Mouse (Mus musculus) midbrain, embryonic 14.5 days (tissue): ENCODE data around the gene Zfc3h1. TPM values are rescaled to one million over a fixed set of nuclear protein-coding genes. Genes with fewer than 3 reads are reported as not detected.
A peak's percentile ranks its signal among the peaks of the same experiment; 100 is the strongest.

Experiments
- ATAC-seq: fragments of 200-750 bp; cut with Nextera tagmentation; 2 replicates; pipeline ENCODE4 v1.8.0; 2017; ENCODE audit warnings: moderate number of reproducible peaks, moderate library complexity; ENCODE audit not compliant: low FRiP score, low TSS enrichment
- DNase-seq: peaks from one replicate; pipeline ENCODE4 v3.0.0-alpha.2; 2015
- H3K27ac ChIP-seq: fragments of 300-500 bp; sonication (generic); replicated peaks from 2 replicates; pipeline ENCODE4 v1.5.1; 2014; ENCODE audit warnings: mild to moderate bottlenecking, low read depth, low read length, moderate library complexity
- H3K27me3 ChIP-seq: fragments of 300-500 bp; sonication (generic); 2 replicates; pipeline ENCODE4 v1.6.1; 2014; ENCODE audit warnings: low read length, control low read depth, mixed read lengths; ENCODE audit not compliant: control insufficient read depth, insufficient read depth
- H3K36me3 ChIP-seq: fragments of 300-500 bp; sonication (generic); 2 replicates; pipeline ENCODE4 v1.6.1; 2014; ENCODE audit warnings: low read length, control low read depth; ENCODE audit not compliant: control insufficient read depth, insufficient read depth
- H3K4me1 ChIP-seq: fragments of 300-500 bp; sonication (generic); 2 replicates; pipeline ENCODE4 v1.6.1; 2014; ENCODE audit warnings: mild to moderate bottlenecking, antibody characterized with exemption, low read length, control low read depth; ENCODE audit not compliant: control insufficient read depth, insufficient read depth
- H3K4me2 ChIP-seq: fragments of 300-500 bp; sonication (generic); 2 replicates; pipeline ENCODE4 v1.6.1; 2014; ENCODE audit warnings: mild to moderate bottlenecking, low read length, moderate library complexity
- H3K4me3 ChIP-seq: fragments of 300-500 bp; sonication (generic); replicated peaks from 2 replicates; pipeline ENCODE4 v1.5.1; 2014; ENCODE audit warnings: low read depth, low read length
- H3K9ac ChIP-seq: fragments of 300-500 bp; sonication (generic); replicated peaks from 2 replicates; pipeline ENCODE4 v1.6.1; 2014; ENCODE audit warnings: mild to moderate bottlenecking, low read length, moderate library complexity
- H3K9me3 ChIP-seq: fragments of 300-500 bp; sonication (generic); 2 replicates; pipeline ENCODE4 v1.6.1; 2016; ENCODE audit warnings: low read length, control low read depth, mixed read lengths; ENCODE audit not compliant: control insufficient read depth
- WGBS: fragments of 180-500 bp; shearing (Covaris S2); extraction: QIAGEN DNeasy Blood & Tissue Kit; methylation state at CpG from one replicate; pipeline ENCODE4 v1.1.7; 2014; 5-methylcytosine and 5-hydroxymethylcytosine counted together
- polyA plus RNA-seq: library from polyadenylated mRNA; unstranded; fragments of >200 nt; fragmentation: Nextera tagmentation; extraction: Ambion mirVana; gene quantifications from 2 replicates; pipeline ENCODE4 v1.2.1, GENCODE M21; 2014

Zfc3h1 gene
- polyA plus RNA-seq, 1 experiment from 2014 or later, result 25.4 TPM

DNA sequence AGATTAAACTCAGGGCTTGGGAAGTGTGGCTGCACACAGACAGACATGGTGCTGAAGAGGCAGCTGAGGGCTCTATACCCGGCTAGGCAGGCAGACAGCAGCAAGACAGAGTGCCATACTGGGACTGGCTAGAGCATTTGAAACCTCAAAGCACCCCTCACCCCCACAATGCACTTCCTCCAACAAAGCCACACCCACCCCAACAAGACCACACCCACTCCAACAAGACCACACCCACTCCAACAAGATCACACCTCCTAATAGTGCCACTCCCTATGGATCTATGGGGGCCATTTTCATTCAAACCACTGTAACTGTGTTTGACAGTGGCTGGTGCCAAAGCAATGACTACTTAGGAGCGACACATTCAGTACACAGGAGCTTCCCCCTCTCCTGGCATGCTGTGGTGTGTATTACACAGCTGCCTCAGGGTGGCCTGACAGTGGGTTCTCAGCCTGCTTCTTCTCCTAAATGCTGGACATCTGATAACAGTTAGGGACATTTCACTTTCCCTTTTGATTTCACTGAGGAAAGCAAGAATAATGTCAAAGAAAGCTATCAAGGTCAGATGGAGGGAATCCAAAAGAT is 33.9 kb upstream of the Zfc3h1 start:
- H3K27ac ChIP-seq, result no peak overlapping the region

DNA sequence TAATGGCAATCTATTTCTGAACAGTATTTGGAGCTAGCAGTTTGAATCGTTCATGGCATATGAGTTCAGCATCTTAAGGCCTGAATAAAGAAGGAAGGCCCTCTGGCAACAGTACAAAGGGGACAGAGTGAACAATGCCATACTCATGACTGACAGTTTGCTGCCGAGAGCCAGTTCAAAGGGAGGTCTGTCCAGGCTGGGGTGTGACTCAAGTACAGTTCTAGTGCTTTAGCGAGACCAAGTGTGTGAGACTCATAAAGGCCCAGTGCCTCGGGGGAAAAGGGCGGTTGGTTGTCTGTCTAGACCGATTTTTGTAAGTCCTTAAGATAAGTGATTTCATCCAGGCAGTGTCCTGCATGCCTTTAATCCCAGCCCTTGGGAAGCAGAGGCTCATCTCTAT is 30.2 kb upstream of the Zfc3h1 start:
- no peaks in the 10 kb centered on the region for H3K27me3 ChIP-seq
- no peak overlapping the region for H3K4me2 ChIP-seq
- H3K36me3 ChIP-seq, result peaks cover 16% of the 10 kb centered on the region
- no peak overlapping the region for H3K9ac ChIP-seq
- WGBS, result 53% methylated on average over 6 of the region's 6 CpGs
- H3K27ac ChIP-seq, result no peak overlapping the region
- H3K9me3 ChIP-seq, result no peaks in the 10 kb centered on the region
- ATAC-seq (no peak), DNase-seq (peak; percentile 10)
- no peak overlapping the region for H3K4me3 ChIP-seq
- no peaks in the 10 kb centered on the region for H3K4me1 ChIP-seq

More for the DNA sequence above, 33.9 kb upstream of the Zfc3h1 start:
- Histone ChIP-seq H3K36me3 (peaks cover 15% of the 10 kb centered on the region), H3K27me3 (no peaks in the 10 kb centered on the region), H3K4me3 (no peak overlapping the region), H3K4me1 (no peaks in the 10 kb centered on the region), H3K9me3 (no peaks in the 10 kb centered on the region), H3K4me2 (no peak overlapping the region), H3K9ac (no peak overlapping the region)
- ATAC-seq (no peak), DNase-seq (no peak)
- 85% methylated on average over 2 of the region's 2 CpGs for WGBS

DNA sequence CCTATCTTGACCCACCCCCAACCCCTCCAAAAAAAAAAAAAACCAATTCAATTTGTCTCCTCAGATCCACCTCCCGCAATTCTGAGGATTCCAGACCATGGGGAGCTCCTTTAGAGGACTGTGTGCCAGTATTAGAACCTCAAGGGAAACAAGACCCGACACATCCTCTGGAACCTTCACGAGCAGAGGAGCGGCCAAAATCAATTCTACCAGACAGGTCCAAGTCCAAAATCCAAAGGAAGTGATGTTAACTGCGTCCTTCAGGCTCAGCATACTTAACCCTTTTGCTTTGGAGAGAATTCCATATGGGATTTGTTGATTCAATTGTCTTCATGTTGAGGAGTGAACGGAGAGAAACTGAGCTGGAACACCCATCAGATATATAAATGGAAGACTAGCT is 29.7 kb upstream of the Zfc3h1 start:
- ATAC-seq, result no peak
- WGBS, result 90% methylated on average over 6 of the region's 6 CpGs
- no peak overlapping the region for H3K4me3 ChIP-seq

DNA sequence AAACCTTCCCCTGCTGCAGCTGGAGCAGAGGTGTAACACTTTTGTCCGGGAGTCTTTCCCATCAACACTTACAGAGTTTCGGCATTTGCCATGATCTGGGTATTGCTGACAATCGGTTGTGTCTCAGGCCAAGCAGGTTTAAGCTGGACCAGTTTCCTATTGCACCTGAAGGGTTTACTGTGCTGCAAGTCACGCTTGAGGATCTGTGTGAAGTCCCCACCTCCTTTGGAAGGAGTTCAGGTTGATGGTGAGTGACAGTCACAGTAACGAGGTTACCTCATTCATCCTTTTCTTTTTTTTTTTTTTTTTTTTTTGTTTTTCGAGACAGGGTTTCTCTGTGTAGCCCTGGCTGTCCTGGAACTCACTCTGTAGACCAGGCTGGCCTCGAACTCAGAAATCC is 28.7 kb upstream of the Zfc3h1 start:
- H3K9me3 ChIP-seq, result no peaks in the 10 kb centered on the region
- WGBS, result 94% methylated on average over 5 of the region's 7 CpGs
- peaks cover 9% of the 10 kb centered on the region for H3K4me1 ChIP-seq
- H3K27ac ChIP-seq, result no peak overlapping the region
- H3K9ac ChIP-seq, result no peak overlapping the region
- no peak overlapping the region for H3K4me2 ChIP-seq
- DNase-seq, result no peak
- H3K4me3 ChIP-seq, result no peak overlapping the region
- peaks cover 16% of the 10 kb centered on the region for H3K36me3 ChIP-seq
- ATAC-seq, result no peak
- H3K27me3 ChIP-seq, result no peaks in the 10 kb centered on the region

More for the DNA sequence above, 29.7 kb upstream of the Zfc3h1 start:
- Histone ChIP-seq H3K27ac (no peak overlapping the region), H3K36me3 (peaks cover 16% of the 10 kb centered on the region), H3K9me3 (no peaks in the 10 kb centered on the region), H3K27me3 (no peaks in the 10 kb centered on the region), H3K4me1 (no peaks in the 10 kb centered on the region), H3K9ac (no peak overlapping the region), H3K4me2 (no peak overlapping the region)
- no peak for DNase-seq

DNA sequence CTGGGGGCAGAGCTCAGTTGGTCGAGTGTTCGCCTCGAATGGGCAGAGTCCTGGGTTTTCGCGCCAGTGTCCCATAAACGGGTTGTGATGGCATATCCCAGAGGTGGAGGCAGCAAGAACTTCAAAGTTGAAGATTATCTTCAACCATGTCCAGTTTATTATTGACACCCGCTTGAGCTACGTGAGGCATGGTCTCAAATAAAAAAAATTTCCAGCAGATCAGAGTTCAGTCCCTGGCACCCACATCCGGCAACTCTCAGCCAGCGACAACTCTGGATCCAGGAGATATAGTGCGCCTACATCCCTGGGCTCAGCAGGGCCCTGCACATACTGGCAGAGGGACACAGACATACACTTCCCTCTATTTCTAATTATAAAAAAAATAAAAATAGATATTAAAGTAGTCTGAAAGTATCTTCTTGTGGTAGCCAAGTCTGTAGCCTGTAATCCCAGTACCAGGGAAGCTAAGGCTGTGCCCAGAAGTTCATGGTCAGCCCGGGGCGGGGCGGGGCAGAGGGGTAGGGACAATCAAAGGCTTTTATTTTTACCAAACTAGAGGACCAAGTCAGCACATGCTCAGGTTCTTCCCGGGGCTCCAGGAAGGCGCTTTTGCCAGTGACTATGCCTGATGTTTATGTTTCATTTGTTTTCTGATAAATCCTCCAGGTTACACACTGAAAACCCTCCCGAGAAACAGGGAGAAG is 26.4 kb upstream of the Zfc3h1 start:
- no peak overlapping the region for H3K4me3 ChIP-seq
- H3K36me3 ChIP-seq, result peaks cover 16% of the 10 kb centered on the region
- no peaks in the 10 kb centered on the region for H3K27me3 ChIP-seq
- whole genome bisulfite sequencing, result 96% methylated on average over 17 of the region's 17 CpGs
- H3K9ac ChIP-seq, result no peak overlapping the region
- H3K9me3 ChIP-seq, result no peaks in the 10 kb centered on the region
- DNase-seq (no peak), ATAC-seq (no peak)
- H3K4me1 ChIP-seq, result peaks cover 20% of the 10 kb centered on the region
- H3K4me2 ChIP-seq, result no peak overlapping the region
- no peak overlapping the region for H3K27ac ChIP-seq

DNA sequence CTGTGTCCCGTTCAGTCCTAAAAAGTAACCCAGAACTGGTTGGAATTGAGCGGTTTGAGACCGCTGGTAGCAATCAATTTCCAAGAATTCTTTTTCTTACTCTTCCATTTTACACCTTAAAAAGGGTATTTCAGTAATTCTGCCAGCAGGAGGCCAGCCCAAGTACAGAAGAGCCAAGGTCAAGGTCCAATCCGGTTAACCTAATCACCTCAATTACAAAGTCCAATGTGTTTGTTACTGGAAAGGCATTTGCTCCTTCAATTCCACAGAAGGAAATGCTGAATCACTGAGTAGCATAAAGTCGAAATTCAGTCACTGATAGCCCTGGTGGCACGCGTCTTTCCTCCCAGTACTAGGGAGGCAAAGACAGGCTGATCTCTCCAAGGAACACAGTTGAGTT is 25.7 kb upstream of the Zfc3h1 start:
- WGBS, result 90% methylated on average over 7 of the region's 7 CpGs

DNA sequence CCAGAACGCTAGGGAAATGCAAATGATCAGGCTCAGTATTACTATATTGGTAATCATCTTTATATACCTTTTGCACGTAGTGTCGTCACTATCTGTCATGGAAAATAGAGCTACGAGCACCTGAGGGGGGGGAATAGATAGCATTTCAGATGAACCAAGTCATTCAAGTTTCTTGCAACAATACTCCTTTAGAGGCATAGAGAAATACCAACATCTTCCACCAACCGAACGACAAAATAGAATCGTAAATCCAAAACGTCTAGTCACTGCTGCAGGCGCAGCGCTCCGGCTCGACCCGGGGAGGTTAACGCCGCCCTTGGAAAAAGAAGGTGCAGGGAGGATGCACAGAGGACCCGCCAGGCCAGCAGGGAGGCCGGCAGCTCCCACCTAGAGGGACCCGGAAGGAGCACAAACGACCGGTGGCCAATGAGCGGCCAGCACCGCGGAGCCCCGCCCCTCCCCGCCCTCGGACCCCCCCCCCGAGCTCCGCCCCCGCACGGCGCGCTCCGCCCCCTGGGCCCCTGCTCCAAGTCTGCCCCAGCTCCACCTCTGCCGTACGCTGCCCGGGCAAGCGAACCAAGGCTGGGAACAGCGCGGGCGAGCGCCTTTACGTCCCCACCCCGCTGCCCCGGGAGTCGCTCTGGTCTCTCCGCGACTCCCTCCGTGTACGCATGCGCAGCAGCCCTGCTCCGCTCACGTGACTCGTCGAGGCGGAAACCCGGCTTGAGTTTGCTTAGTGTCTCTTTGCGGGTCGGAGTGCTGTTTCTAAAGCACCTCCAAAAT is 22.7 kb upstream of the Zfc3h1 start, which contains the start of gene Tmem19:
Gene Tmem19 (minus strand): TSS at position 662 of the 783 bp plus-strand sequence.
- peaks cover 4% of the 10 kb centered on the region for H3K36me3 ChIP-seq
- peak within 1 kb of the TSS; percentile 60 for H3K9ac ChIP-seq
- H3K27me3 ChIP-seq, result no peaks in the 10 kb centered on the region
- peak within 1 kb of the TSS; percentile 95 for H3K27ac ChIP-seq
- H3K9me3 ChIP-seq, result no peaks in the 10 kb centered on the region
- peak; percentile 99 for DNase-seq
- H3K4me1 ChIP-seq, result peaks cover 20% of the 10 kb centered on the region
- peak; percentile 99 for ATAC-seq
- WGBS, result under 1% methylated on average over 44 of the region's 58 CpGs
- H3K4me2 ChIP-seq, result peak within 1 kb of the TSS; percentile 63
- peak within 1 kb of the TSS; percentile 63 for H3K4me3 ChIP-seq

More for the DNA sequence above, 25.7 kb upstream of the Zfc3h1 start:
- H3K27ac ChIP-seq, result no peak overlapping the region
- H3K27me3 ChIP-seq, result no peaks in the 10 kb centered on the region
- peaks cover 20% of the 10 kb centered on the region for H3K4me1 ChIP-seq
- no peak overlapping the region for H3K4me2 ChIP-seq
- H3K9me3 ChIP-seq, result no peaks in the 10 kb centered on the region
- no peak for ATAC-seq
- no peak for DNase-seq
- no peak overlapping the region for H3K9ac ChIP-seq
- peaks cover 16% of the 10 kb centered on the region for H3K36me3 ChIP-seq
- no peak overlapping the region for H3K4me3 ChIP-seq

DNA sequence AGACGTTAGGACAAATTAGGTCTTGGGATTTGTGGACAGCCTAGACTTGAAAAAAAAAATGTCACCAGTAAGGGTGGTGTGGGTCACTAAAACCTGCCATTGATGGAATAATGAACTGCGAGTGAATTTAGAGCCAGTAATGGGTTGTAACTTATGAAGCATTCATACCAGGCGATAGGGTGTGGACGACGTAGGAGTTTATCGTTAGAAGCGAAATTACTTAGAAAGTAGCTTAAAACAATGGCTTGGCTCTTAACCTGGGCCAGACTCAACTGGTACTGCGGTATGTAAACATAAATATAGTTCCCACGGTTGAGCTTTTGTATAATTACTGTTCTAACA is 22.2 kb upstream of the Zfc3h1 start:
- ATAC-seq (no peak), DNase-seq (no peak)
- Histone ChIP-seq H3K9ac (peak overlapping the region; percentile 60; the same call in 1 of the 2 replicates), H3K36me3 (no peaks in the 10 kb centered on the region), H3K4me3 (peak overlapping the region; percentile 63), H3K27ac (peak overlapping the region; percentile 95), H3K27me3 (no peaks in the 10 kb centered on the region), H3K4me1 (peaks cover 20% of the 10 kb centered on the region), H3K4me2 (peak overlapping the region; percentile 63), H3K9me3 (no peaks in the 10 kb centered on the region)
- 10% methylated on average over 9 of the region's 9 CpGs for WGBS
